Mouse (Mus musculus) limb, embryonic 13.5 days (tissue): ENCODE data around the gene Gm20388. TPM values are rescaled to one million over a fixed set of nuclear protein-coding genes. Genes with fewer than 3 reads are reported as not detected.

Experiments used
- ATAC-seq: fragments of 200-750 bp; cut with Nextera tagmentation; 2 replicates; pipeline ENCODE4 v1.8.0; 2017; ENCODE audit warnings: low read depth, moderate number of reproducible peaks, moderate TSS enrichment; ENCODE audit not compliant: low FRiP score
- H3K27ac ChIP-seq: fragments of 300-500 bp; sonication (generic); 2 replicates; pipeline ENCODE4 v1.5.1; 2015; ENCODE audit warnings: inconsistent platforms, mild to moderate bottlenecking, moderate library complexity
- H3K27me3 ChIP-seq: fragments of 300-500 bp; sonication (generic); 2 replicates; pipeline ENCODE4 v1.6.1; 2015; ENCODE audit warnings: mild to moderate bottlenecking, inconsistent platforms
- H3K36me3 ChIP-seq: fragments of 300-500 bp; sonication (generic); 2 replicates; pipeline ENCODE4 v1.6.1; 2015; ENCODE audit warnings: inconsistent platforms, mild to moderate bottlenecking, moderate library complexity
- H3K4me1 ChIP-seq: fragments of 300-500 bp; sonication (generic); 2 replicates; pipeline ENCODE4 v1.6.1; 2015; ENCODE audit warnings: inconsistent platforms
- H3K4me2 ChIP-seq: fragments of 300-500 bp; sonication (generic); replicated peaks from 2 replicates; pipeline ENCODE4 v1.6.1; 2015; ENCODE audit warnings: inconsistent platforms, mild to moderate bottlenecking, moderate library complexity
- H3K4me3 ChIP-seq: fragments of 300-500 bp; sonication (generic); 2 replicates; pipeline ENCODE4 v1.5.1; 2015; ENCODE audit warnings: moderate library complexity, mild to moderate bottlenecking, inconsistent platforms
- H3K9ac ChIP-seq: fragments of 300-500 bp; sonication (generic); 2 replicates; pipeline ENCODE4 v1.6.1; 2015; ENCODE audit warnings: mild to moderate bottlenecking, inconsistent platforms
- H3K9me3 ChIP-seq: fragments of 300-500 bp; sonication (generic); 2 replicates; pipeline ENCODE4 v1.6.1; 2016; ENCODE audit warnings: inconsistent platforms
- WGBS: fragments of 180-500 bp; shearing (Covaris S2); methylation state at CpG from one replicate; pipeline ENCODE4 v1.1.7; 2015; 5-methylcytosine and 5-hydroxymethylcytosine counted together
- polyA plus RNA-seq: library from polyadenylated mRNA; unstranded; fragments of >200 nt; fragmentation: Nextera tagmentation; extraction: Ambion mirVana; gene quantifications from 2 replicates; pipeline ENCODE4 v1.2.1, GENCODE M21; 2015

The Gm20388 gene
- polyA plus RNA-seq, 1 experiment from 2014 or later = 7.1 TPM

DNA sequence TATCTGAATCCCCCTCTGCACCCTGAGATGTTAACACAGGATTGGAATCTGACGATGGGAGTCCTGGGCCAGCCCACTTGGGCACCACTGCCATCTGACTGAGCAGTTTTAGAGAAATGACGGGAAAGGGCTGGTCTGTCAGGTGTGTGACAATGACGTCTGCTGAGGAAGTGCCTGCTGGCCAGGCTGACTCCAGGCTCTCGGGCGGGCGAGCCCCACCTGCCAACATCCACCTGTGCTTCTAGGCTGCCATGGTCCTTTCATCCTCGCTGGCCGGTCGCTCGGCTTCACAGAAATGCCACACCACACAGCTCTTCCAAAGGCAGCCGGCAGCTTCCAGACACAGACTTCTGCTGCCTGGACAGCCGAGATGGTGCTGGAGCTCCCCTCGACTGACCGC lies 1689.2 kb downstream of the Gm20388 start:
- Histone ChIP-seq H3K4me1 (no peaks in the 10 kb centered on the region), H3K27me3 (no peaks in the 10 kb centered on the region), H3K9ac (no peak overlapping the region), H3K27ac (no peak overlapping the region), H3K4me2 (no peak overlapping the region), H3K36me3 (peaks cover 85% of the 10 kb centered on the region), H3K9me3 (peaks cover 4% of the 10 kb centered on the region; the same call in 1 of the 2 replicates), H3K4me3 (no peak overlapping the region)
- 87% methylated on average over 14 of the region's 14 CpGs for WGBS
- no peak for ATAC-seq

GRCm38 (mm10) chr8:121602411-121602810 lies 1691.8 kb downstream of the Gm20388 start:
- ATAC-seq = no peak
- H3K27me3 ChIP-seq = no peaks in the 10 kb centered on the region
- H3K4me2 ChIP-seq = no peak overlapping the region
- H3K9ac ChIP-seq = no peak overlapping the region
- H3K4me3 ChIP-seq = no peak overlapping the region
- H3K27ac ChIP-seq = no peak overlapping the region
- peaks cover 92% of the 10 kb centered on the region for H3K36me3 ChIP-seq
- no peaks in the 10 kb centered on the region for H3K4me1 ChIP-seq
- 96% methylated on average over 12 of the region's 12 CpGs for WGBS
- no peaks in the 10 kb centered on the region for H3K9me3 ChIP-seq

DNA sequence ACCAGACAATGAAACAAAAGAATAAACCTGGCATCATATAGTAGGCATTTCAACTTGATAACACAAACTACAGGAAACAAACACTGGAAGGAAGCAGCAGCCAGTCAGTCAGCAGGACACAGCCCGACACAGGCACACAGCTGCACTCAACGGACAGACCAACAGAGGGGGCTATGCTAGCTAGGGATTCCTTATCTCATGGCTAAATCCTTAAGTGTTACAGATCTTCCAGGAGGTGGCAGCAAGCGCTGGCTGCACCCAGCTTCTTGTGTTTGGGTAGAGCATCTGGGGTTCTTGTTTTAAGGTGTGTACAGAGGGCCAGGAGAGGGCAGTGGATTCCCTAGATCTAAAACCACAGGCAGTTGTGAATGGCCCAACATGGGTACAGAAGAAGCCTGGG lies 1692.2 kb downstream of the Gm20388 start:
- no peak overlapping the region for H3K9ac ChIP-seq
- H3K27me3 ChIP-seq = no peaks in the 10 kb centered on the region
- peaks cover 92% of the 10 kb centered on the region for H3K36me3 ChIP-seq
- no peak overlapping the region for H3K4me2 ChIP-seq
- WGBS = 36% methylated on average over 3 of the region's 3 CpGs
- H3K4me1 ChIP-seq = no peaks in the 10 kb centered on the region
- H3K27ac ChIP-seq = no peak overlapping the region
- no peak overlapping the region for H3K4me3 ChIP-seq
- no peaks in the 10 kb centered on the region for H3K9me3 ChIP-seq
- ATAC-seq = no peak

GRCm38 (mm10) chr8:121603801-121604200 lies 1693.2 kb downstream of the Gm20388 start:
- H3K36me3 ChIP-seq = peaks cover 96% of the 10 kb centered on the region
- H3K9ac ChIP-seq = no peak overlapping the region
- no peaks in the 10 kb centered on the region for H3K27me3 ChIP-seq
- H3K27ac ChIP-seq = no peak overlapping the region
- no peak overlapping the region for H3K4me2 ChIP-seq
- no peaks in the 10 kb centered on the region for H3K4me1 ChIP-seq
- 96% methylated on average over 12 of the region's 12 CpGs for WGBS
- no peak for ATAC-seq
- H3K9me3 ChIP-seq = no peaks in the 10 kb centered on the region
- H3K4me3 ChIP-seq = no peak overlapping the region

DNA sequence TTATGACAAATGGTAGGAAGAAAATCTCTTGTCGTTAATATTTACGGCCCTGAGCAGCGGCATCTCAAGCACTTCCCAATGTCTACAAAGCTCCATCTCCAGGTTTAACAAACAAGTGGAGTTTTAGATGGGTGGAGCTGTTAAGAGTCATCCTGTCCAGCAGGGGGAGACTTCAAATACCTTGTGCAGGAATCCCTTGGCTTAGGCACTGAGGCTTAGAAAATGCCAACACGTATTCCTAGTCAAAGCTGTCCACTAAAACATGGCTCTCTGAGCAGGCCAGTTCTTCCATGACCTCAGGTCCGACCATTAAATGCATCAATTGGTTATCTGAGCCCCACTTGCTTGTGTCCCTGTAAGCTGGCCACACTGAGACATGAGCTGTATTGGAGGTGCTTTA lies 1697.0 kb downstream of the Gm20388 start:
- Histone ChIP-seq H3K4me2 (no peak overlapping the region), H3K9me3 (no peaks in the 10 kb centered on the region), H3K9ac (no peak overlapping the region), H3K4me3 (no peak overlapping the region), H3K27me3 (no peaks in the 10 kb centered on the region), H3K36me3 (peaks cover 91% of the 10 kb centered on the region), H3K4me1 (no peaks in the 10 kb centered on the region), H3K27ac (no peak overlapping the region)
- no peak for ATAC-seq
- 85% methylated on average over 5 of the region's 5 CpGs for WGBS

DNA sequence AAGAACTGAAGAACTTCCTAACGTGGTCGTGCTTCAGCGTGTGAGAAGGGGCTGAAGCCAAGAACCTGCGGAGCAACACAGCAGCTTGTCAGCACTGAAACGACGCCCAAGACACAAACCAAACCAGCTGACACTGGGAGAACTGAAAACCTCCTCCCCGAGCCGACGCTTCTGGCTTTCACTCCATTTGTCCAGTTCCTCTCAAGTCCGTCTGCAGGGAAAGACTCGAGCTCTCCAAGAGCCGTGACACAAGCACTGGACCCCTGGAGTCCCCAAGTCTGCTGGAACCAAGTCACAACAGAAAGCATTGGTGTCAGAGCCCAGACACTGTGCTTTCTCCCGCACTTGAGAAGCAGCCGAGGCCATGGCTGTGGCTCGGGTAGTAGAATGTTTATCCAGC lies 1698.6 kb downstream of the Gm20388 start:
- no peak overlapping the region for H3K27ac ChIP-seq
- no peak overlapping the region for H3K4me2 ChIP-seq
- WGBS = 92% methylated on average over 15 of the region's 15 CpGs
- H3K4me3 ChIP-seq = no peak overlapping the region
- no peak for ATAC-seq
- no peaks in the 10 kb centered on the region for H3K4me1 ChIP-seq
- peaks cover 78% of the 10 kb centered on the region for H3K36me3 ChIP-seq
- no peaks in the 10 kb centered on the region for H3K27me3 ChIP-seq
- H3K9me3 ChIP-seq = no peaks in the 10 kb centered on the region
- no peak overlapping the region for H3K9ac ChIP-seq

DNA sequence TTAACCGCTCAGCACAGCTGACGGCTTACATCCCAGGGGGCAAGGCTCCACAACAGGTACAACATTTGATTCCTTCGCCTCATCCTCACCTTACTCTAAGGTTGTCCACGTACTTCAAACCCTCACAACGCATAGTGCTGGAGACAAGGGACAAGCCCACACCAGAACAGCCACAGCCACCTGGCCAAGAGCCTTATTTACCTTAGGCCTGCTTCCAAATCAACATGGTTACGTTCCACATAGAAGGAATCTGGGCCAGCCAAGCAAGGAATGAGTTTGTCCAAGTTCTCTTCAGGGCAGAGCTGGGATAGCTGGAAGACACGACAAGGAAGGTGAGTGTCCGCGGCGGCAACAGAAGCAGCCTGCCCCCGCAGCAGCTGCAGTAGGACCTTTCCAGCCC lies 1699.3 kb downstream of the Gm20388 start:
- Histone ChIP-seq H3K4me2 (no peak overlapping the region), H3K27ac (no peak overlapping the region), H3K36me3 (peaks cover 72% of the 10 kb centered on the region), H3K27me3 (no peaks in the 10 kb centered on the region), H3K4me1 (no peaks in the 10 kb centered on the region), H3K9ac (no peak overlapping the region), H3K4me3 (no peak overlapping the region), H3K9me3 (no peaks in the 10 kb centered on the region)
- ATAC-seq = no peak
- 92% methylated on average over 11 of the region's 11 CpGs for WGBS

DNA sequence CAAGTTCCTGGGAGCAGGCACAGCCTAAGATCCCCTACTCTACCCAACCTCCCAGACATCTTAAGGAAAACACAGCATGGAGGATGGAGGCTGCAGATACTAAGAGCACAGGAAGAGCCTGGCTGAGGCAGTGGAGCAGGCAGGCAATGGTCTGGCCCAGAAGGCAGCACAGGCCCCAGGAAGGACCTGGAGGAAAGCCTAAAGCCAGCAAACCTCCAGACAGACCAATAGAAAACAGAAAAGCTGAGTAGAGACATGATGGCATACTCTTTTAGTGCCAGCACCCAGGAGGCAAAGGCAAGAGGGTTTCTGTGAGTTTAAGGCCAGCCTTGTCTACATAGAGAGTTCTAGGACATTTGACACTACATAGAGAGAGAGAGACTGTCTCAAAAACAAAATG lies 1702.8 kb downstream of the Gm20388 start:
- ATAC-seq = no peak
- Histone ChIP-seq H3K9ac (no peak overlapping the region), H3K27me3 (no peaks in the 10 kb centered on the region), H3K9me3 (no peaks in the 10 kb centered on the region), H3K27ac (no peak overlapping the region), H3K4me2 (no peak overlapping the region), H3K4me1 (no peaks in the 10 kb centered on the region), H3K4me3 (no peak overlapping the region), H3K36me3 (peaks cover 72% of the 10 kb centered on the region)

DNA sequence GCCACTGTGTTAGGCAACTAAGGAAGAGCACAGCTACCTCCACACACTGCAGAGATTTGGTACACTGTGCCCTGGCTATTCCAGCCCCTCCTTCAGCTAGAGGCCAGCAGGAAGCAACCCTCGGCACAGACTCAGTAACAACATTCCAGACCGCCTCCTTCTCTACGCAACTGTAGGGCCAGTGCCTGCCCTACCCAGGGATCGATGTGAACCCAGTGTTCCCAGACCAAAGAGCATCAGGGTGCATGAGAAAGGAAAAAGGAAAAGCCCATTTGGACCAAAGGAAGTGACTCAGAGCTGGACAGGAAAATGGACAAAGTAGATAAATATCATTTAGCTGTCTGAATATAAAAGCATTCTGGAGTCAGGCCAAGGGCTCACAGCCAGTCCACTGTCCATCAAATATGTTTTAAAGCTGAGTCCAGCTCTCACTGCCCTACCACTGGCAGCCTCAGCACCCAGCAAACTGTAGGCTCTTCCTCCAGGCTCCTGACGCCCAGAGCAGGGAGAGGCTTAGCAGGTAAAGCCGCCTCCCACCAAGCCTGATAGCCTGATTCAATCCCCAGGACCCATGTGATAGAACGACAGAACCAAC lies 1708.9 kb downstream of the Gm20388 start:
- WGBS = 69% methylated on average over 7 of the region's 7 CpGs
- ATAC-seq = no peak
- H3K36me3 ChIP-seq = peaks cover 49% of the 10 kb centered on the region
- H3K4me1 ChIP-seq = peaks cover 8% of the 10 kb centered on the region
- H3K27me3 ChIP-seq = no peaks in the 10 kb centered on the region
- H3K4me2 ChIP-seq = no peak overlapping the region
- peak overlapping the region; percentile 28; the same call in 1 of the 2 replicates for H3K27ac ChIP-seq
- no peak overlapping the region for H3K9ac ChIP-seq
- no peaks in the 10 kb centered on the region for H3K9me3 ChIP-seq
- H3K4me3 ChIP-seq = no peak overlapping the region

GRCm38 (mm10) chr8:121620801-121621516 lies 1710.3 kb downstream of the Gm20388 start:
- Histone ChIP-seq H3K27ac (no peak overlapping the region), H3K4me1 (peaks cover 8% of the 10 kb centered on the region), H3K9me3 (no peaks in the 10 kb centered on the region), H3K36me3 (peaks cover 42% of the 10 kb centered on the region), H3K4me2 (no peak overlapping the region), H3K9ac (no peak overlapping the region), H3K4me3 (no peak overlapping the region), H3K27me3 (no peaks in the 10 kb centered on the region)
- WGBS = 84% methylated on average over 12 of the region's 12 CpGs
- no peak for ATAC-seq

DNA sequence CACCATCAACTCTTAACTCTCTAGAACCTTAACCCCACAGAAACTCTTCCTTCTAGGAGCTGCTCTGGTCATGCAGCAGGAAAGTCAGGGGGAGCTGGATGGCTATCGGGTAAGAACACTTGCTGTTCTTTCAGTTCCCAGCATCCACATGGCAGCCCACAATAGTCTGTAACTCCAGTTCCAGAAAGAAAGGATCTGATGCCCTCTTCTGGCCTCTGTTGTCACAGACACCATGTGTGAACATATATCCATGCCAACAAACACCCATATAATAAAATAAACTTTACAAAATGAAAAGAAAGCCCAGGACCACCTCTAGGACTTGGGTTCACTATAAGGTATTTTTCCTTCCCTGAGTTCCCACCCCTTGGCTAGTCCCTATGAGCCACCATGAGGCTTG lies 1711.2 kb downstream of the Gm20388 start:
- Histone ChIP-seq H3K4me3 (no peak overlapping the region), H3K36me3 (peaks cover 42% of the 10 kb centered on the region), H3K4me2 (no peak overlapping the region), H3K9ac (no peak overlapping the region), H3K27me3 (no peaks in the 10 kb centered on the region), H3K4me1 (peaks cover 8% of the 10 kb centered on the region), H3K27ac (no peak overlapping the region), H3K9me3 (no peaks in the 10 kb centered on the region)
- WGBS = 67% methylated on average over 1 of the region's 1 CpGs
- ATAC-seq = no peak

DNA sequence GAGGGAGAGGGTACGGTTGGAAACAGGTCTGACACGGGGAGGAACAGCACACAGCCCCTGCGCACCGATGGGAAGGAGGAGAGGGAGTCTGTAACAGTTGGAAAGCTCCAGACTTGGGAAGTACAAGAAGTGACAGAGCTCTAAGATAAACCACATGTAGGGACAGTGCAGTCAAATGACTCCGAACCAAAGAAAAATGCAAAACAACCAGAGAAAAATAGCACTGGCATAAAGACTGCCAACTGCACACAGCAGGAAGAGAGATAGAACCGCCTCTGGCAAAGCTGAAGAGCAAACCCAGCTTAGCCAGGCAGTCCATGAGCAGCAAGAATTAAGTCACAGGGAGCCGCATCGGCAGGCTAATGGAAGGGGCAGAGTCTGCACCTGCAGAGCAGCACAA lies 1712.4 kb downstream of the Gm20388 start:
- Histone ChIP-seq H3K27ac (no peak overlapping the region), H3K9ac (no peak overlapping the region), H3K9me3 (no peaks in the 10 kb centered on the region), H3K4me3 (no peak overlapping the region), H3K4me2 (no peak overlapping the region), H3K27me3 (no peaks in the 10 kb centered on the region), H3K36me3 (peaks cover 42% of the 10 kb centered on the region), H3K4me1 (peaks cover 8% of the 10 kb centered on the region)
- WGBS = 89% methylated on average over 8 of the region's 8 CpGs
- ATAC-seq = no peak

- no peak overlapping the region for H3K9ac ChIP-seq
- peaks cover 11% of the 10 kb centered on the region; the same call in 1 of the 2 replicates for H3K4me1 ChIP-seq
- no peak for ATAC-seq
- no peaks in the 10 kb centered on the region for H3K9me3 ChIP-seq
- no peaks in the 10 kb centered on the region for H3K27me3 ChIP-seq
- H3K4me2 ChIP-seq = no peak overlapping the region
- WGBS = 91% methylated on average over 4 of the region's 4 CpGs
- H3K36me3 ChIP-seq = peaks cover 39% of the 10 kb centered on the region
- H3K4me3 ChIP-seq = no peak overlapping the region
- H3K27ac ChIP-seq = no peak overlapping the region
Observed at GRCm38 (mm10) chr8:121628681-121629080, 1718.0 kb downstream of the Gm20388 start.
